Mouse (Mus musculus): ENCODE results near the gene Best1. TPM values are rescaled to one million over a fixed set of nuclear protein-coding genes. Genes with fewer than 3 reads are reported as not detected.
A peak's percentile ranks its signal among the peaks of the same experiment; 100 is the strongest.

Best1 gene
- total RNA-seq, 1 experiment from 2014 or later = not detected

DNA sequence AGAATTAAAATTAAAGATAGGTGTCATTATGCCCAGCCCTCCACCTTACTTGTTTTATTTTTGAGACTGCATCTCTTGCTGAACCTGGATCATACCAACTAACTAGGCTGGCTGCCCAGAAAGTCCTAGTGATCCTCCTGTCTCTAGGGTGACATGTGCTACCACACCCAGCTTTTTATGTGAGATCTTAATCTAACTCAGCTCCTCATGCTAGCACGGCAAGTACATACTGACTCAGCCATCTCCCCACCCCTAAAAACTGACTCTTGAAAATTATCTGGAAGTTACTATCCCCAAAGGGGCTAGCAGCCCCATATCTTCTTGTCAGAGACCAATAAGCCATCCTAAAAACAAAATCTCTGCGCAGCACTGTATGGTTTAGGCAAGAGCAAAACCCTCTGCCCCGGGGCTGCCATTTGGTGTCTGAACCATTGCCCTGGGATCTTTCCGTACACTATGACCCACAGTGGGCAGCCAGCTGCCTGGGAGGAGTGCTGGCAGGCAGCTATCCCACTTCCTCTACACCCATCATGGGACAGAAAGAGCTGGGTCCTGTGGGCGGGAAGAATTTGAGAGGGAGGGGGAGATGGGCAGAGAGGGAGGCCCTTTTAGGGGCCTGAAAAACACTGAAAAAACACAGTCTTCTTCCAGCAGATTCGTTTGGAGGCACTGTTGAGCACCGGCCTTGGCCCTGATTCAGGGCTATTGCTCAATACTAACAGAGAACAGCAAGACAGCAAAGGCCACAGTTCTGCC lies 47.2 kb downstream of the Best1 start:
- peak; percentile 72 to 74 for ATAC-seq (replicated peaks in 1 of 2; ENCODE audit: insufficient read depth in 1 of 2, low FRiP score in 2 of 2, low TSS enrichment in 1 of 2, low read depth in 1 of 2, poor library complexity in 2 of 2, severe bottlenecking in 2 of 2)

DNA sequence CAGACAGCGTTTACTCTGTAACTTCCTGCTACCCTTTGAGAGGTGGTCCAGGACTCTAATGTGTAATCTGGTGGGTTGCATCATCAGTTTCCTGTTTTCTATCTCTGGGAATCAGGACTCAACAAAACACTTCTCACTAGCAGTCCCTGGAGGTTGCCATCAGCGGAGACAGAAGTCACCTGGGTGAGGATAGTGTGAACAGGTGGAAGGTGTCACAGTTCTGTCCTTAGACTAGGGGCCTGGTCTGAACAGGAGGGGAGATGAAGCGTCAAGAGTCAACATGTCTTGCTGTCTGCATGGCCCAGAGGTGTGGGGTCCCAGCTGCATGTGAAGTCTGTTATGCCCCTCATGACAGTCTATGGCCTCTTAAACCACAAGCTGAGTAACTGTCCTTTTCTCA lies 48.5 kb downstream of the Best1 start:
- no peak for ATAC-seq (replicated peaks in 1 of 2; ENCODE audit: insufficient read depth in 1 of 2, low FRiP score in 2 of 2, low TSS enrichment in 1 of 2, low read depth in 1 of 2, poor library complexity in 2 of 2, severe bottlenecking in 2 of 2)

DNA sequence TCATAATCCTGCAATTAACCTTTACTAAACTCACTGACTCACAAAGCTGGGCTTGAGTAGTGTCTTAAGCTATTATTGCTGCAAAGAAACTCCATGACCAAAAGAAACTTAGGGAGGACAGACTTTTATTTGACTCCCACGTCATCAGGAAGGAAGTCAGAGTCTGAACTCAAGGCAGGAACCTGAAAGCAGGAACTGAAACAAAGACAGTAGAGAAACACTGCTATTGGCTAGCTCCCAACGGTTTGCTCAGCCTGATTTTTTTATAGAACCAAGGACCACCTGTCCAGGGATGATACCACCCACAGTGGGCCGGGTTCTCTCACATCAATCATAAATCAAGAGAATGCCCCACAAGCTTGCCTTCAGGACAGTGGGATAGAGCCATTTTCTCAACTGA lies 49.0 kb downstream of the Best1 start:
- ATAC-seq (replicated peaks in 1 of 2; ENCODE audit: insufficient read depth in 1 of 2, low FRiP score in 2 of 2, low TSS enrichment in 1 of 2, low read depth in 1 of 2, poor library complexity in 2 of 2, severe bottlenecking in 2 of 2) = no peak

DNA sequence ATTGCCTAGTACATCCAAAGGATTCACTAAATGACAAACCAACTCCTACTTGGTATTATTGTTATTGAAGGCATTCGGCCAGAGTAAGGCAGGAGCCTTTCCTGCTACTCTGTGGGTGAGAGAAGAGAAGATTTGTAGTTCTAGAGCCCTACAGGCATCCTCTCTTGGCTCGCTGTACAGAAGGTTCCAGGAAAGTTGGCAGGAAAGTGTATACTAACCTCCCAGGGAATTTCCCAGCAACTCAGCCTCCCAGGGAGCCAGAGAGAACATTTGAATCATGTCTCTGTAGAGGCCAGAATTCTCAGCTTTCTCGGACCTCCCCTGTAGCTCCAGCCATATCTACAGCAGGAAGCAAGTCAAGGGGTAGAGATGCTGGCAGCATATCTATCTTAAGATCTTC lies 54.4 kb downstream of the Best1 start:
- ATAC-seq (replicated peaks in 1 of 2; ENCODE audit: insufficient read depth in 1 of 2, low FRiP score in 2 of 2, low TSS enrichment in 1 of 2, low read depth in 1 of 2, poor library complexity in 2 of 2, severe bottlenecking in 2 of 2) = no peak

DNA sequence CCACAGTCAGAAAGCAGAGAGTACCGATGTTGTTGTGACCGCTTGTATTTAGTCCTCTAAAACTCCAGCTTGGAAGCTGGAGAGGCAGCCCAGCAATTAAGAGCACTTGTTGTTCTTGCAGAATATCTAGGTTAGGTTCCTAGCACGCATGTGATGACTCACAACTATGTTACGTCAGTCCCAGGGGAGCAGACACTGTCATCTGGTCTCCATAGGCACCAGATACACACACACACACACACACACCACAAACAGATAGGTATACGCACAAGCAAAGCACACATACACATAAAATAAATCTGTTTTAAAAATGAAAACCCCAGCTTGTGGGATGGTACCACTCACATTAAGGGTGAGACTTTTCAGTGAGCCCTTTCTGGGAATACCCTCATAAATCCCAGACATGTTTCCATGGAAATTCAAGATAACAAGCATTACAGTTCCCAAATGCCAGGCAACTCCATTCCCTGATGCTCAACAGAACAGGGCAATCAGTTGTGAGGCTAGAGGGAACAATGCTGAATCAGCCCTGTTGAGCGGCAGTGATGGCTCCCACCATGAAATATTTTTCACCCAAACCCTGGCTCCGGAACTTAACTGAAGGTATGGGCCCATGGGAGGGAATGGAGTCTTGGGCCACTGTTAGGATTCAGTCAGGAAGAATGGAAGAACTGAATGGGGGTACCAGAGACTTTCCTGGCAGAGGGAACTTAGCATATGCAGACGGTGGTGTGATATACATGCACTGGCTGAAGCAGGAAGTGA lies 55.5 kb downstream of the Best1 start:
- no peak for ATAC-seq (replicated peaks in 1 of 2; ENCODE audit: insufficient read depth in 1 of 2, low FRiP score in 2 of 2, low TSS enrichment in 1 of 2, low read depth in 1 of 2, poor library complexity in 2 of 2, severe bottlenecking in 2 of 2)

DNA sequence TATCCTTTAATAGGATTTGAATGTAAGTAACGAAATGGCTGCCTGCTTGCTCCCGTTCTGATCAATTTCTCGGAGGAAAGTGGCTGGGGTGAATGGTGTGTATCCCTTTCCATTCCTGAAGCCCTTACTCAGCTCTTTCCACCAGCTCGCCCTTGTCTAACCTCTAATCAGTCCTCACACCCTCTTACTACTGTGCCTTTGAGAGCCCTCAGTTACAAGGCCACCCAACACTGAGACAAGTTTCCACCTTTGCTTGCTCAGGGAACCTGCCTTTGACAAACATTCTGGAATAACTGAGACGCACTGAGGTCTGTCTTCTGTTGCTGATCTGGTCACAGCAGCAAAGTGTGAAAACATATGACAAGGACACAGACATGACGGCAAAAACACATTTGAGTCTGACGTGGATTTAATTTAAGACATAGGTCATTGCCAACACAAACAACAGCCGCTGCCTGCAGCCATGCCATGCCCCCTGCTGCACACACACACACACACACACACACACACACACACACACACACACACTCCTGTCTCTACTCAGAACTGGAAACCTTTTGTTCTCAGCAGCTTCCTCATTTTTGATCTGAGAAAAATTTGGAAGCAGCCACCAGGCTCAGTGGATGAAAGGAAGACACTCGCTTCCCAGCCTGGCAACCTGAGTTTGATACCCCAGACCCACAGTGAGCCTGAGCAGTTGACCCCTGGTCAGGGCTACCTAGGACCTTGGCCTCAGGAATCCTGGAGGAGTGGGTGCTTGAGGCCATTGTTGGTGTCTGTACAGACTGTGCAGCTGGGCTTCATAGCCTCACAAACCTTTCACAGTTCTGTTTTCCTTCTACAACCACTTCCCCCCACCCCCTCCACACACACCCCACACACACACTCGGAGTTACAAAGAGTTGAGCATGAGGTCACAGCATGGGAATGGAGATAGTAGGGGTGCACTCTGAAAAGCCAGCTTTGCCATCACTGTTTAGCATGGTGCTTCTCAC lies 58.6 kb downstream of the Best1 start:
- peak; percentile 11 to 18 for ATAC-seq (replicated peaks in 1 of 2; ENCODE audit: insufficient read depth in 1 of 2, low FRiP score in 2 of 2, low TSS enrichment in 1 of 2, low read depth in 1 of 2, poor library complexity in 2 of 2, severe bottlenecking in 2 of 2)

DNA sequence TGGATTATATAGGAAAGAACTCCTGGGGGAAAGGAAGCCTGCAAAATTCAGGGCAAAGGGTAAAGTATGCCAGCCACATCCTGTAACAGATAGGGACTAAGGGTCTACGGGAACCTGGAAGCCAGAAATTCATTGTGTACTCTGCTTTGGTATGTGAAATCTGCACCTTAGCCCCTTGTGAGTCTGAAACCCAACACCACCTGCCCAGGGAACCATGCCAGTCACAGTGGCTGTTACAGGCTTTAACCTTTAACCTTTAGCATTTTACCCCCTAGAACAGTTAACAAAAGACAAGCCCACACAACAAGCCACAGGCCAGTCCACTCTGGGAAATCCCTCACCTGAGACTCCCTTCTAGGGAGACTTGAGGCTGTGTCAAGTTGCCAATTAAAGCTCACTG lies 59.6 kb downstream of the Best1 start:
- no peak for ATAC-seq (replicated peaks in 1 of 2; ENCODE audit: insufficient read depth in 1 of 2, low FRiP score in 2 of 2, low TSS enrichment in 1 of 2, low read depth in 1 of 2, poor library complexity in 2 of 2, severe bottlenecking in 2 of 2)

DNA sequence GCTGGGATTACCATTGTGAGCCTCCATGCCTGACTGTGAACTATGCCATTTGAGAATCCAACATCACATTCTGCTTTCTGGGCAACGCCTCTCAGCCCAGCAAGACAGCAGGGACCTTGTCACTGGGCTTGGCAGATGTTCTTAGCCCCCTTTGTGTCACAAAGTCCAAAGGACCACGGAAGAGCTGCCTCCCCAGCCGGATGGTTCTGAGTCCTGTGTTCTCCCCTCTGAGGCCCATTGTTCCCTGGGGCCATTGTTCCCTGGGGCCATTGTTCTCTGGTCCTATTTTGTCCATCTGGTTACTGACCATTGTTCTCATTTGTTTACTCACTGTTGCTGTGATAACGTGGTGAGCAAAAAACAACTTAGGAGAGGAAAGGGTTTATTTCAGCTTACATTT lies 60.5 kb downstream of the Best1 start:
- no peak for ATAC-seq (replicated peaks in 1 of 2; ENCODE audit: insufficient read depth in 1 of 2, low FRiP score in 2 of 2, low TSS enrichment in 1 of 2, low read depth in 1 of 2, poor library complexity in 2 of 2, severe bottlenecking in 2 of 2)

DNA sequence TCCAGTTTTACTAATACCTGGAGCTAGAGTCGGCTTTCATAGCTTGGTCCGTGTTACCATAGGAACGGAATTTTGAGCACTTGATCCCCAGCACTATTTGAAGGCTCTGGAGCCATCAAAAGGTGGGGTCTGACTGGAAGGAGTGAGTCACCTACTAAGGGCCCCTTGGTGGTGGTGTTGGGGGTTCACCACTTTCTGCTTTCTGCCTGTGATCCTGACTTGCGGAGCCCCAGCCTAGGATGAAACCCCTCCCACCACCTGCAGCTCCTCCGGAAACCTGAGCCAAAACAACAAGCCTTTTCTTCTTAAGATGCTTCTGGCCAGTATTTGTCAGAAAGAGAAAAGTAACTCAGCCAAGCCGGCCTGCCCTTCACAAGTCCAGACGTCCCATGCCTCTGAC lies 61.6 kb downstream of the Best1 start:
- no peak for ATAC-seq (replicated peaks in 1 of 2; ENCODE audit: insufficient read depth in 1 of 2, low FRiP score in 2 of 2, low TSS enrichment in 1 of 2, low read depth in 1 of 2, poor library complexity in 2 of 2, severe bottlenecking in 2 of 2)

DNA sequence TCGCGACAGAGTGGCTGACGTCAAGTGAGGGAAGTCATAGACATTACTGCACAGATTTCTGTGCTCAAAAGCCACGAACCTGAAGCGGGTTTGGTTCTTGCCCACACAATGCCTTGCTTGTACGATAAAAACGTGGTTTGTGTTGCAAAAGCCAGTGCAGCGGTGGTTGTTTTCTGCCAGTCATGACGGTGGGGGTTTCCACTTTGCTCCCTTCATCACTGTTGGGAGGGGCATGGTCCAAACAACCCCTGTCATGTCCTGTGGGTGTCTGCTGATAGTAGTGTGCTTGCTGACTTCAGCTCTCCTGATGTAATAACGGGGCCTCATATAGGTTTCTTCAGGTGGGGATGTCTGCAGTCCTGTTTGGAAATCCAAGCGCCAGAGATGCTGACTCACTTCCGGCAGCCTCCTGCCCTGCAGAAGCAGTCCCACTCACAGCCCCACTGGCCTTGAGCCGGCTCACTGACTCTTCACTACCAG lies 62.6 kb downstream of the Best1 start:
- peak; percentile 75 to 84 for ATAC-seq (replicated peaks in 1 of 2; ENCODE audit: insufficient read depth in 1 of 2, low FRiP score in 2 of 2, low TSS enrichment in 1 of 2, low read depth in 1 of 2, poor library complexity in 2 of 2, severe bottlenecking in 2 of 2)

DNA sequence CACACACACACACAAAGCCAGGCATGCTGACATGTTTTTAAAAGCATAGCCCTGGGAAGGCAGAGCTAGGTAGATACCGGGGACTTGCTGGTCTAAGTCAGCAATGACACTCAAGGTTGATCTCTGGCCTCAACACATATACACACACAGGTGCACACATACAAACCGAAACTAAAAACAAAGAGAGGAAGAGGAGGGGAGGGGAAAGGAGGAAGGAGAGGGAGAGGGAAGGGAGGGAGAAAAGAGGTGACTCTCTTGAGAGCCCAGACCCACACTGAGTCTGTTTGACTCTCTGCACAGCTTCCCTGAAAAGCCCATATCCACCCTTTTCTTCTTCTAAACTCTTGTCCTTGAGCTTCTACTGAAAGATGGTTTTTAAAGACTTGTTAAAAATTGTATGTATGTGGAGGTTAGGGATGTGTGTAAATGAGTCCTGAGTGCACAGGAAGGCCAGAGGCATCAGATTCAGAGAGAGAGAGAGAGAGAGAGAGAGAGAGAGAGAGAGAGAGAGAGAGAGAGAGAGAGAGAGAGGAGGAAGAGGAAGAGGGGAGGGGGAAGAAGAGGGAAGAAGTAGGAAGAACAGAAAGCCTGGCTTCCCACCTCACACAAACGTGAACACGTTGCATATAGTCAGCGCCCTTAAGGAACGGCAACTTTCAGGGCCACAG lies 63.1 kb downstream of the Best1 start:
- ATAC-seq (replicated peaks in 1 of 2; ENCODE audit: insufficient read depth in 1 of 2, low FRiP score in 2 of 2, low TSS enrichment in 1 of 2, low read depth in 1 of 2, poor library complexity in 2 of 2, severe bottlenecking in 2 of 2) = no peak

DNA sequence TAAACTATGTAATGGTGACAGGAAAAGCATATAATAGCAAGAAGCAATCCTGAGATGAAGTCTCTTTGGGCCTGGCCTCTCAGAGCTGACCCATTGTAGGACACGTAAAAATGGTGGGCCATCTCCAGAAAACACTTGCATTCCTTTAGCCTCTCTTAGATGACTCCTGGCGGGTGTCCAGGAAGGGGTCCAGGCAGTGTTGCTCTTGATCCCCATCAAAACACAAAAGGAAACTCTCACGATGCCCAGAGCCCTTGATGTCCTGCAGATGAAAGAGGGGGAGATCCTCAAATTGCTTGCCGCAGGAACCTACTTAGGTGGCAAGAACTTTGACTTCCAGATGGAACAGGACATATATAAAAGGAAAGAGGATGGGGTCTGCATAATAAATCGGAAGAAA lies 64.0 kb downstream of the Best1 start:
- no peak for ATAC-seq (replicated peaks in 1 of 2; ENCODE audit: insufficient read depth in 1 of 2, low FRiP score in 2 of 2, low TSS enrichment in 1 of 2, low read depth in 1 of 2, poor library complexity in 2 of 2, severe bottlenecking in 2 of 2)

DNA sequence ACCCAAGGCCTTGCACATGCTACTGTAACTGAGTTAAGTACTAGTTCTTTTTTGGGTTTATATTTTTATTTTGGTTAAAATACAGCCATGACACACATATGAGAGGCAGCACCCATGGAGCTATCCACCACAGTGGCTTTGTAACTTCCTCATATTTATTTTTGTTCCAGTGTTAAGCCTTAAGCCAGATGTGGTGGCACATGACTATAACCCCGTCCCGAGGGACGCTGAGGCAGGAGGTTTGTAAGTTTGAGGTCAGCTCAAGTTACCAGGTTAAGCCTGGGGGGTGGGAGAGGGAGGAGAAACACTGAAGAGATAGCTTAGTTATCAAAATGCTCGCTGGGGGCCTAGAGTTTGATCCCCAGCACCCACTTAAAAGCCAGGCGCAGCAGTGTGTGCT lies 64.9 kb downstream of the Best1 start:
- peak; percentile 40 to 62; a peak in 2 of 4 replicates for ATAC-seq (replicated peaks in 1 of 2; ENCODE audit: insufficient read depth in 1 of 2, low FRiP score in 2 of 2, low TSS enrichment in 1 of 2, low read depth in 1 of 2, poor library complexity in 2 of 2, severe bottlenecking in 2 of 2)

Other genes starting within 250 kb of the Best1 start
- gene Scgb2a2, start 154.1 kb downstream of the Best1 start, total RNA-seq (2017) = not detected in 2 replicates
- 70.4 and 76.6 TPM in 2 replicates for gene Incenp, start 102.1 kb downstream of the Best1 start, total RNA-seq (2017)
- gene Fth1, start 21.0 kb downstream of the Best1 start, total RNA-seq (2017) = 535 and 658 TPM in 2 replicates
- 11.2 and 13.1 TPM in 2 replicates for gene Rab3il1, start within 50 bp of the Best1 start, total RNA-seq (2017)
- 3.4 and 6.3 TPM in 2 replicates for gene Fads3, start 39.9 kb upstream of the Best1 start, total RNA-seq (2017)
- gene Fads2, start 100.1 kb upstream of the Best1 start, total RNA-seq (2017) = 30.7 and 36.4 TPM in 2 replicates
- gene Fads1, start 181.3 kb upstream of the Best1 start, total RNA-seq (2017) = 25.9 and 34.0 TPM in 2 replicates
- 102 and 111 TPM in 2 replicates for gene Tmem258, start 202.4 kb upstream of the Best1 start, total RNA-seq (2017)
- 85.9 and 90.2 TPM in 2 replicates for gene Fen1, start 202.5 kb upstream of the Best1 start, total RNA-seq (2017)
- not detected in 2 replicates for gene Myrf, start 239.1 kb upstream of the Best1 start, total RNA-seq (2017)

Data from hematopoietic stem cell, adult 5-6 weeks (primary cell).